Mouse (Mus musculus): ENCODE results near the gene Poln. TPM values are rescaled to one million over a fixed set of nuclear protein-coding genes. Genes with fewer than 3 reads are reported as not detected.

The Poln gene
- polyA plus RNA-seq, 1 experiment from 2014 or later: 0.60 TPM

- 77% methylated on average over 4 of the region's 4 CpGs for WGBS
- ATAC-seq (replicated peaks; ENCODE audit: low FRiP score, low TSS enrichment, low read depth) (no peak), DNase-seq (ENCODE audit: low spot score) (no peak)
Observed at GRCm38 (mm10) chr5:34018968-34019367, 150.3 kb downstream of the Poln start.

GRCm38 (mm10) chr5:34014652-34015051 is 154.6 kb downstream of the Poln start:
- H3K9me3 ChIP-seq (ENCODE audit: control insufficient read depth, low read length): no peaks in the 10 kb centered on the region
- no peak overlapping the region for H3K4me3 ChIP-seq (ENCODE audit: low read depth, low read length)
- no peaks in the 10 kb centered on the region for H3K4me1 ChIP-seq (replicated peaks; ENCODE audit: control insufficient read depth, insufficient read depth, low read length)
- DNase-seq (ENCODE audit: low spot score) (peak; percentile 37), ATAC-seq (replicated peaks; ENCODE audit: low FRiP score, low TSS enrichment, low read depth) (no peak)
- H3K27me3 ChIP-seq (replicated peaks; ENCODE audit: control insufficient read depth, insufficient read depth, low read length): no peaks in the 10 kb centered on the region
- no peak overlapping the region for H3K9ac ChIP-seq (ENCODE audit: low read length)
- no peak overlapping the region for H3K27ac ChIP-seq (ENCODE audit: low read depth)
- no peak overlapping the region for H3K4me2 ChIP-seq (ENCODE audit: low read length)
- no peaks in the 10 kb centered on the region for H3K36me3 ChIP-seq (ENCODE audit: control insufficient read depth, insufficient read depth, low read length)
- WGBS: 71% methylated on average over 1 of the region's 1 CpGs

More at GRCm38 (mm10) chr5:34018968-34019367, 150.3 kb downstream of the Poln start:
- H3K9ac ChIP-seq (ENCODE audit: low read length): no peak overlapping the region
- no peaks in the 10 kb centered on the region for H3K27me3 ChIP-seq (replicated peaks; ENCODE audit: control insufficient read depth, insufficient read depth, low read length)
- H3K4me3 ChIP-seq (ENCODE audit: low read depth, low read length): no peak overlapping the region
- no peaks in the 10 kb centered on the region for H3K4me1 ChIP-seq (replicated peaks; ENCODE audit: control insufficient read depth, insufficient read depth, low read length)
- no peaks in the 10 kb centered on the region for H3K9me3 ChIP-seq (ENCODE audit: control insufficient read depth, low read length)
- no peak overlapping the region for H3K27ac ChIP-seq (ENCODE audit: low read depth)
- no peak overlapping the region for H3K4me2 ChIP-seq (ENCODE audit: low read length)
- no peaks in the 10 kb centered on the region for H3K36me3 ChIP-seq (ENCODE audit: control insufficient read depth, insufficient read depth, low read length)

GRCm38 (mm10) chr5:34007392-34007941 is 161.8 kb downstream of the Poln start:
- no peak overlapping the region for H3K4me3 ChIP-seq (ENCODE audit: low read depth, low read length)
- H3K27ac ChIP-seq (ENCODE audit: low read depth): no peak overlapping the region
- no peaks in the 10 kb centered on the region for H3K36me3 ChIP-seq (ENCODE audit: control insufficient read depth, insufficient read depth, low read length)
- ATAC-seq (replicated peaks; ENCODE audit: low FRiP score, low TSS enrichment, low read depth) (no peak), DNase-seq (ENCODE audit: low spot score) (peak; percentile 25)
- H3K4me1 ChIP-seq (replicated peaks; ENCODE audit: control insufficient read depth, insufficient read depth, low read length): no peaks in the 10 kb centered on the region
- H3K4me2 ChIP-seq (ENCODE audit: low read length): no peak overlapping the region
- H3K9ac ChIP-seq (ENCODE audit: low read length): no peak overlapping the region
- no peaks in the 10 kb centered on the region for H3K9me3 ChIP-seq (ENCODE audit: control insufficient read depth, low read length)
- WGBS: 82% methylated on average over 4 of the region's 4 CpGs
- no peaks in the 10 kb centered on the region for H3K27me3 ChIP-seq (replicated peaks; ENCODE audit: control insufficient read depth, insufficient read depth, low read length)

- no peak for DNase-seq (ENCODE audit: low spot score)
- no peak overlapping the region for H3K4me3 ChIP-seq (ENCODE audit: low read depth, low read length)
- no peak overlapping the region for H3K9ac ChIP-seq (ENCODE audit: low read length)
- no peaks in the 10 kb centered on the region for H3K27me3 ChIP-seq (replicated peaks; ENCODE audit: control insufficient read depth, insufficient read depth, low read length)
- no peaks in the 10 kb centered on the region for H3K36me3 ChIP-seq (ENCODE audit: control insufficient read depth, insufficient read depth, low read length)
- H3K4me2 ChIP-seq (ENCODE audit: low read length): no peak overlapping the region
- no peak overlapping the region for H3K27ac ChIP-seq (ENCODE audit: low read depth)
- H3K4me1 ChIP-seq (replicated peaks; ENCODE audit: control insufficient read depth, insufficient read depth, low read length): no peaks in the 10 kb centered on the region
- no peak for ATAC-seq (replicated peaks; ENCODE audit: low FRiP score, low TSS enrichment, low read depth)
- WGBS: 89% methylated on average over 4 of the region's 4 CpGs
- no peaks in the 10 kb centered on the region for H3K9me3 ChIP-seq (ENCODE audit: control insufficient read depth, low read length)
Observed at GRCm38 (mm10) chr5:34006832-34007231, 162.4 kb downstream of the Poln start.

DNA sequence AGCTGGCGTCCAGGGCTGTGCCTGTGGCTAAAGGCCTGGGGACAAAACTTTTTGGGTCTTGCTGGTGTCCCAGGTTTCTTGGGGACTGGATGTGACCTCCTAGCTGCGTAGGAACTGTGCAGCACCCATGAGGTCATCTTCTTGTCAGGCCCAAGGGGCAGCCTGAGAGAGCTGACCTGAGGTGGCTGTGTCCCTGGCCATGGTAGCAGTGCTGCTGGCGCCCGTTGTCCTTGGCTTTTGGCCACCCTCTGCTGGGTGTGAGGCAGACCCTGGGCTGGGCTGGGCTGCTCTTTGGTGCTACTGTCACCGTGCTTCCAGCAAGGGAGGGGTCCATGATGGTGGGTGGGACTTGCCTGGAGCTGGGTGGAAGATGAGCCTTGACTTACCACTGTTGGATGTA is 164.6 kb downstream of the Poln start:
- WGBS: 70% methylated on average over 5 of the region's 5 CpGs
- Histone ChIP-seq H3K4me1 (replicated peaks; ENCODE audit: control insufficient read depth, insufficient read depth, low read length) (no peaks in the 10 kb centered on the region), H3K4me2 (ENCODE audit: low read length) (no peak overlapping the region), H3K4me3 (ENCODE audit: low read depth, low read length) (no peak overlapping the region), H3K27me3 (replicated peaks; ENCODE audit: control insufficient read depth, insufficient read depth, low read length) (no peaks in the 10 kb centered on the region), H3K27ac (ENCODE audit: low read depth) (no peak overlapping the region), H3K9ac (ENCODE audit: low read length) (no peak overlapping the region), H3K9me3 (ENCODE audit: control insufficient read depth, low read length) (no peaks in the 10 kb centered on the region), H3K36me3 (ENCODE audit: control insufficient read depth, insufficient read depth, low read length) (no peaks in the 10 kb centered on the region)
- DNase-seq (ENCODE audit: low spot score) (peak; percentile 44), ATAC-seq (replicated peaks; ENCODE audit: low FRiP score, low TSS enrichment, low read depth) (no peak)

DNA sequence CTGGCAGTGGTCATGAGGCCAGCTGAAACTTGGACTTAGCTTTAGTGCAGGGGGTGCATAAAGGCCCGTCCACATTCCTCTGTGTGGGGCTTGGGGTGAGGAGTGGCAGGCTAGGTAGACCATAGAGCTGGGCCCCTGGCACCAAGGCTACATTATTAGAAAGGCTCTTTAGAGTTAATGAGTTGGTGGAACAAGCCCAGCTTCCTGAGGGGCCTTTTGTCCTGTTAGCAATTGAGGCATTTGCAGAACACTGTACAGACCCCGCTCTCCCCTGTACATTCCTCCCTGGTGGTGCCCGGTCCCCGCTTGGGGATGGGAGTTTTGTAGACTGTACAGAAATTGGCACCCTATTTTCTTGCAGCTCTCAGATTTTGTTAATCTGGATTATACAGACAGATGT is 166.6 kb downstream of the Poln start:
- Histone ChIP-seq H3K36me3 (ENCODE audit: control insufficient read depth, insufficient read depth, low read length) (no peaks in the 10 kb centered on the region), H3K4me1 (replicated peaks; ENCODE audit: control insufficient read depth, insufficient read depth, low read length) (0 out of 2 replicates have a peak, but pooled peaks cover under 1% of the 10 kb centered on the region), H3K4me2 (ENCODE audit: low read length) (no peak overlapping the region), H3K27me3 (replicated peaks; ENCODE audit: control insufficient read depth, insufficient read depth, low read length) (peaks cover 18% of the 10 kb centered on the region), H3K9me3 (ENCODE audit: control insufficient read depth, low read length) (no peaks in the 10 kb centered on the region), H3K9ac (ENCODE audit: low read length) (no peak overlapping the region), H3K27ac (ENCODE audit: low read depth) (no peak overlapping the region), H3K4me3 (ENCODE audit: low read depth, low read length) (no peak overlapping the region)
- ATAC-seq (replicated peaks; ENCODE audit: low FRiP score, low TSS enrichment, low read depth) (no peak), DNase-seq (ENCODE audit: low spot score) (no peak)
- 88% methylated on average over 4 of the region's 4 CpGs for WGBS

DNA sequence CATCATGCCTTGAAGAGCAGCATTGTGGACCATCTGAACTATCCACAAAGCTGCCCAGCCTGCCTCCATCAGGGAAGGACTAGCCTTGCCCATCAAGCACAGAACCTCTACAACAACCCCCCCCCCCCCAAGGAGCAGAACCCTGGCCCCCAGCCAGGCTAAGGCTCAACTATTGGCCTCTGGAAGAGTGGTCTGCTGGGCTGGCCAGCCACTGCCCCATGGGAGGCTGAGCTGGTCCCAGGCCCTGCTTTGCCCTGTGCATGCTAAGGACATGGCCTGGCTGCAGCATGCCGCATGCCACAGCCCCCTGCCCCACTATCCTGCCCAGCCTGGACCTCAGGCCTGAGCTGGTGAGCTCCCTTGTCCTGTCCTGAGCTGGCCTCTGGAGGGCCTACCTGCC is 167.8 kb downstream of the Poln start:
- Histone ChIP-seq H3K9ac (ENCODE audit: low read length) (no peak overlapping the region), H3K4me2 (ENCODE audit: low read length) (no peak overlapping the region), H3K27me3 (replicated peaks; ENCODE audit: control insufficient read depth, insufficient read depth, low read length) (peaks cover 30% of the 10 kb centered on the region), H3K9me3 (ENCODE audit: control insufficient read depth, low read length) (no peaks in the 10 kb centered on the region), H3K4me3 (ENCODE audit: low read depth, low read length) (no peak overlapping the region), H3K36me3 (ENCODE audit: control insufficient read depth, insufficient read depth, low read length) (no peaks in the 10 kb centered on the region), H3K4me1 (replicated peaks; ENCODE audit: control insufficient read depth, insufficient read depth, low read length) (0 out of 2 replicates have a peak, but pooled peaks cover 4% of the 10 kb centered on the region), H3K27ac (ENCODE audit: low read depth) (no peak overlapping the region)
- peak; percentile 38 for DNase-seq (ENCODE audit: low spot score)
- ATAC-seq (replicated peaks; ENCODE audit: low FRiP score, low TSS enrichment, low read depth): no peak
- WGBS: 90% methylated on average over 1 of the region's 1 CpGs

DNA sequence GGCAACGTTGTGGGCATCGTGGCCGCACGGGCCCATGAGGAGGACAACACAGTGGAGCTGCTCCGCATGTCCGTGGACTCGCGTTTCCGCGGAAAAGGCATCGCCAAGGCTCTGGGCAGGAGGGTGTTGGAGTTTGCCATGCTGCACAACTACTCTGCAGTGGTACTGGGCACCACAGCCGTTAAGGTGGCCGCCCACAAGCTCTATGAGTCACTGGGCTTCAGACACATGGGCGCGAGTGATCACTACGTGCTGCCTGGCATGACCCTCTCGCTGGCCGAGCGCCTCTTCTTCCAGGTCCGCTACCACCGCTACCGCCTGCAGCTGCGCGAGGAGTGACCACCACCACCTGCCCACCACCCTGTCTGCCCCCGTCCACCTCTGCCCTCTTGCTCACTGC is 168.4 kb downstream of the Poln start:
- DNase-seq (ENCODE audit: low spot score): peak; percentile 42

GRCm38 (mm10) chr5:33999466-34000090 is 169.7 kb downstream of the Poln start:
- Histone ChIP-seq H3K9ac (ENCODE audit: low read length) (no peak overlapping the region), H3K36me3 (ENCODE audit: control insufficient read depth, insufficient read depth, low read length) (no peaks in the 10 kb centered on the region), H3K4me2 (ENCODE audit: low read length) (no peak overlapping the region), H3K4me1 (replicated peaks; ENCODE audit: control insufficient read depth, insufficient read depth, low read length) (peaks cover 4% of the 10 kb centered on the region; the same call in 1 of the 2 replicates), H3K4me3 (ENCODE audit: low read depth, low read length) (no peak overlapping the region), H3K27me3 (replicated peaks; ENCODE audit: control insufficient read depth, insufficient read depth, low read length) (peaks cover 48% of the 10 kb centered on the region), H3K27ac (ENCODE audit: low read depth) (no peak overlapping the region), H3K9me3 (ENCODE audit: control insufficient read depth, low read length) (no peaks in the 10 kb centered on the region)
- DNase-seq (ENCODE audit: low spot score): peak; percentile 41
- ATAC-seq (replicated peaks; ENCODE audit: low FRiP score, low TSS enrichment, low read depth): no peak
- WGBS: 82% methylated on average over 6 of the region's 6 CpGs

More for the DNA sequence above, 168.4 kb downstream of the Poln start:
- ATAC-seq (replicated peaks; ENCODE audit: low FRiP score, low TSS enrichment, low read depth): no peak
- Histone ChIP-seq H3K27me3 (replicated peaks; ENCODE audit: control insufficient read depth, insufficient read depth, low read length) (peaks cover 36% of the 10 kb centered on the region), H3K4me2 (ENCODE audit: low read length) (no peak overlapping the region), H3K36me3 (ENCODE audit: control insufficient read depth, insufficient read depth, low read length) (no peaks in the 10 kb centered on the region), H3K9ac (ENCODE audit: low read length) (no peak overlapping the region), H3K4me1 (replicated peaks; ENCODE audit: control insufficient read depth, insufficient read depth, low read length) (peaks cover 4% of the 10 kb centered on the region; the same call in 1 of the 2 replicates), H3K9me3 (ENCODE audit: control insufficient read depth, low read length) (no peaks in the 10 kb centered on the region), H3K27ac (ENCODE audit: low read depth) (no peak overlapping the region), H3K4me3 (ENCODE audit: low read depth, low read length) (no peak overlapping the region)
- WGBS: 94% methylated on average over 25 of the region's 25 CpGs

Data from intestine, embryonic 14.5 days (tissue).